Mouse (Mus musculus): Measurements from ENCODE around the gene Ints14.

Gene Ints14

GRCm38 (mm10) chr9:64960117-64960977 lies at the start of gene Ints14:
TSS of gene Ints14 (plus strand) at chr9:64960905.
- peak; percentile 97 for DNase-seq (ENCODE audit: low read depth)

GRCm38 (mm10) chr9:64913406-64913805 lies 47.3 kb upstream of the Ints14 start:
- no peak for DNase-seq (ENCODE audit: low read depth)

- no peak for DNase-seq (ENCODE audit: low read depth)
Observed at GRCm38 (mm10) chr9:64913973-64914372, 46.7 kb upstream of the Ints14 start.

- DNase-seq (ENCODE audit: low read depth): no peak
Observed at GRCm38 (mm10) chr9:64914629-64915028, 46.1 kb upstream of the Ints14 start.

DNA sequence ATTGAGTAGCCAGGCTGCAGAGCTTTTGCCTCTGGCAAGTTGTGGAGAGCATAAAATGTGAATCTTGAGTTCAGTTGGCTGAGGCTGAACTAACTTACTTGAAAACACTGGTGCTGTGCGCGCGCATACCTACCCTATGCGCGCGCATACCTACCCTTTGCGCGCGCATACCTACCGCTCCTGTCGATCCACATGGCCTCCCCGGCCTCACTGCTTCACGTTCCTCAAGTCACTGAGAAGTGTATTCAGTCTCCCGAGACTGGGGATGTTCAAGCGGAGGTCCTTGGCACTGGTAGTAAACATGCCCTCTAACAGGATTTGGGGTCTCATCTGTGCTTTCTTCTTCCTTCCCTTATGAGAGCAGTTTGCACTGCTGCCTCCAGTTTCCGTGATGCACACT lies 42.1 kb upstream of the Ints14 start:
- peak; percentile 50 for DNase-seq (ENCODE audit: low read depth)

DNA sequence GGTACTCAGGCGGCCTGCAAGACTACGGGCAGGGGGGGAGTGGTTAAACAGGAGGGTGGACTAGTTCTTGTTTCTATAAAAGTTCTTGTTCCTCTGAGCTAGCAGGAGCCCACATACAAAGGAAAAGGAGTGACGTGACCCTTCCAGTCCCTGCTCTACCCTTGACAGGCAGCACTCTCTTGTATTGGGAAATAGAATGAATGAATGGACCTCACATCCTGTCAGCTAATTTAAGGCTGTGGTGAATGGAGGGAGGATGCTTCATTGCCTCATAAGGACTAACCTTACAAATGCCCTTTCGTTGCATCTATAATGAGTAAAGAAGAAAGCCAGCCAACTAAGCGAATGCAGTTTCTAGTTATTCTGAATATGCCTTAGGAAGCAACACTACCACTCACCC lies 34.9 kb upstream of the Ints14 start:
- no peak for DNase-seq (ENCODE audit: low read depth)

DNA sequence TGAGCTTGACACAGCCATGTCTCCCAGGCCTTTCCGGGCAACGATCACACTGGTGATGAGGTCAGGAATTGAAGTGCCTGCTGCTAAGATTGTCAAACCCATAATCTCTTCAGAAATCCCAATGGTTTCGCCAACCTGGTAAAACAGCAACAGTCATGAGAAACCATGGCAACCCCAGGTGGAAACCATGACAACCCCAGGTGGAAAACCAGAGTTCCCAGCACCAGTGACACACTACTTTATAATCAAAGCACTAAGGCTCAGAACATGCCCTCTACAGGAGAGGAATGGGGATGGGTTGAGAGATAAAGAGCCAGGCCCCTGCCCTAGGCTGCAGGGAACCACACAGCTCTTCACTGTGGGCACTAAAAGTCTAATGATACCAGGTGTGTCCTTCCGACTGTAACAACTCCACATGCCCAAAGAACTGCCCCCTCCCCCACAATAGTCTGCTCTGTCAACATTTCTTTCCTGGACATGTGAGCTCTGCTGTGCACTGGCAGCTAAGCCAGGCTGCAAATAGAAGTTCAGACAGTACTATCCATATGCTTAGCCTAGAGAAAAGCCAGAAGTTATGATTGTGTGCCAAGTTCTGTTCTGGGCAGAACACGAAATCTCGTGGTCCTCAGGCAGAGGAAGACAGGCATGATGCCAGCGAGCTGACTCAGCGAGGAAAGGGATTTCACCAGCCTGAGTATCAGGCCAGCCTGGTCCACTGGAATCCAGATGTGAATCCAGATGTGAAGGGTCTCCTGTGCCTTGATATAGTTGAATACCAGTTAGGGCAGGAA lies 34.3 kb upstream of the Ints14 start:
- no peak for DNase-seq (ENCODE audit: low read depth)

GRCm38 (mm10) chr9:64930256-64930655 lies 30.4 kb upstream of the Ints14 start:
- no peak for DNase-seq (ENCODE audit: low read depth)

DNA sequence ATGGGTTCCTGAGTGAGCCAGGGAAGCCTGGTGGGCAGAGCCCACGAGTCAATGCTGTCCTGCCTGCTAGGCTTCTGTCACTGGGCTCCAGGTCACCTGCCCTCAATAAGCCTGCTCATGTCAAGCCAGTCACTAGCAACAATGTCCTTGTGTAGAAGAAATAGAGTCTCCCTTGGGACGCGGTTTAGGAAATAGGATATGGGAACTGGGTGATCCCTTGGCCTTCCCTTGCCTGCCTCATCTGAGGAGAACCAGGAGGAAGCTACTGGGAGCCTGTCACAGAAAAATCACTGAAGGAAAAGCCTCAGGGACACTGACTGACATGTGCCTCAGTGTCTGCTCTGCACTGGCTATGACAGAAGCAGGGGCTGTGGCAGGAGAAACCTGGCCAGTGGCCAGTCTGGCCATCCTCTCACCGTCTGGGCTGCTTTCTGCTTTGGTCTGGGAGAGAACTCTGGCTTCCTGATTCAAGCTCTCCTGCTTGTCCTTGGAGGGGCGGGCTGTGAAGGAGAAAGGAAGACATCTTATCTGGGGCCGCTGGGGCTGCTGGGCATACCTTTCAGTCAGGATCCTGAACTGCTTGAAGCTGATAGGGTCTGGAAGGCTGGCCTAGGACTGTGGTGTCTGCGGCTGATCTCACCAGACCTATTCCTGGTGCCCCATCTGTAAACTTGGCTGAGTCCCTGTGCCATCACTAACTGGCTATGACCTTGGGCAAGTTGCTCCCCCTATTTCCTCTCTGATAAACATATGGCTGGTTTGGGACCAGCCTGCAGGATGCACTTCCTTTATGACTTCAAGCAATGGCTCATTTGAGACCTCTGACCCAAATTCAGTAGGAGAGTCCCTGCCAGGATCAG lies 28.7 kb upstream of the Ints14 start:
- no peak for DNase-seq (ENCODE audit: low read depth)

GRCm38 (mm10) chr9:64934015-64934754 lies 26.5 kb upstream of the Ints14 start:
- DNase-seq (ENCODE audit: low read depth): peak; percentile 65

DNA sequence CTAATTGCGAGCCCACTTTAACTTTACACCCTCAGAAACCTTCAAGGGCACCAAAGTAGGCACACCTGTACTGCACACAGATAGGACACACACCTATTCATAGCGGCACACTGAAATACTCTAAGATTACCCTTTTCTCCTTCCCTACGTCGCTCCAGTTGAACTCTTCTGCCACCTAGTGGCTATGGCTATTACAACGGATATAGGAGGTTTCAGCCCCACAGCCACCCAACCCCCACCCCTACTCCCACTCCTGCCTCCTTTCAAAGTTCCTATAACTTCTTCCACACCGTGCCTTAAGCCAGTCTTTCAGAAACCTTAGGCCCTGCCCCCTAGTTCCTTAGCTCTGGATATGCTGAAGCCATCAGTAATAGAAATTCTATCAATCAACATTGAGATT lies 24.2 kb upstream of the Ints14 start:
- DNase-seq (ENCODE audit: low read depth): peak; percentile 74

GRCm38 (mm10) chr9:64937491-64937890 lies 23.2 kb upstream of the Ints14 start:
- no peak for DNase-seq (ENCODE audit: low read depth)

- DNase-seq (ENCODE audit: low read depth): no peak
Observed at GRCm38 (mm10) chr9:64938535-64938934, 22.2 kb upstream of the Ints14 start.

DNA sequence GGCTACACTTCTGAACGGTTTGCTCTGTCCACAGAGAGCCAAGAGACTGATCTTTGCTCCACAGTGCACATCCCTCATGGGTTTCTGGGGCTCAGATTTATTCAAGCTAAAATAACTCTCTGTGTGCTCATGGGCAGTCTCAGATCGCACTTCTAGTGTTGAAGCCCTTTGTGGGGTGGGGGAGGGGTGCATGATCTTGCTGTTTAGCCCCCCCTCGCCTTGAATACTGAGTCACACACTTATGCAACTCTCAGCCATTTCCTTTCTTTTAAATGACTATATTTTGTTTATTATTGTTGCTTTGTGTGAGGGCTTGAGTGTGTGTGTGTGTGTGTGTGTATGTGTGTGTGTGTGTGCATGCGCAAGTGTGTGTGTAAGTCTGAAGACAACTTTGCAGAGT lies 21.4 kb upstream of the Ints14 start:
- DNase-seq (ENCODE audit: low read depth): no peak

DNA sequence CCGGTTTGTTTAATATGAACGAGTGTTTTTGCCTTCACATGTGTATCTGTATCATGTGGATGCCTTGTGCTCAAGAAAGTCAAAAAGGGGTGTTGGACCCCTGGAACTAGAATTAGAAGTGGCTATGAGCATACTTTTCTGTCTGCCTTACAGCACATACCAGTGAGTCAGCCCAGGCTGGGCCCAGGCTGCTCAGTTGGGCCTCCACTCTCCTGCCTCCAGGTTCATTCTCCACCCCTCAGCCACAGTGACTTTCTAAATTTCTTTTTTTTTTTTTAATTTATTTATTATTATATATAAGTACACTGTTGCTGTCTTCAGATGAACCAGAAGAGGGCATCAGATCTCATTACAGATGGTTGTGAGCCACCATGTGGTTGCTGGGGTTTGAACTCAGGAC lies 20.9 kb upstream of the Ints14 start:
- no peak for DNase-seq (ENCODE audit: low read depth)

DNA sequence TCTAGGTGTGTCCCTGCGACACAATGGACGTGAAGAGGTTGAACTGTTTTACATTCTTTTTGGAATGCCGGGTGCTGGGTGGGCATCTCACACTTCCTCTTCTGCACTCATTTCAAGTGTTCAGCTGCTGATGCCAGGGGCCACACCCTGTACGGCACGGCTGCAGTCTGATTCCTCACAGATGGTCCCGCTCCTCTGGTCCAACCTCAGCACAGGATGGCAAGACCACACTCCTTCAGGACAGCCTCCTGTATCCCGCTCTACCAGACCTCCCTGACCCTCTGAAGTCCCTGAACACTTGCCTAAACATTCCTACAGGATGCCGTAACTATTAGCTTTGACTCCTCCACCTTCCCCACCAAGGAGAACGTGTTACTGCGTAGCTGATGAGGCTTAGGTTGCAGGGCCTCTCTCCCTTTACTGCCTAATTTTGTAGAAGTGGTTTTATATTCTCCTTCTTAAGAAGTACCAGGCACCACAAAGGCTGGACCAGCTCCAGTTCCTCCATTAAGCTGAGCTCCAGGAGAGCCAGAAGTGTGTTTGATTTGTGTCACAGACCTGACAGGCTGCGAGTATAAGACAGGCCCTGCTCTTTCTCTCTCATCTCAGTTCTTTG lies 19.9 kb upstream of the Ints14 start:
- DNase-seq (ENCODE audit: low read depth): no peak

- DNase-seq (ENCODE audit: low read depth): no peak
Observed at GRCm38 (mm10) chr9:64941650-64942049, 19.1 kb upstream of the Ints14 start.

DNA sequence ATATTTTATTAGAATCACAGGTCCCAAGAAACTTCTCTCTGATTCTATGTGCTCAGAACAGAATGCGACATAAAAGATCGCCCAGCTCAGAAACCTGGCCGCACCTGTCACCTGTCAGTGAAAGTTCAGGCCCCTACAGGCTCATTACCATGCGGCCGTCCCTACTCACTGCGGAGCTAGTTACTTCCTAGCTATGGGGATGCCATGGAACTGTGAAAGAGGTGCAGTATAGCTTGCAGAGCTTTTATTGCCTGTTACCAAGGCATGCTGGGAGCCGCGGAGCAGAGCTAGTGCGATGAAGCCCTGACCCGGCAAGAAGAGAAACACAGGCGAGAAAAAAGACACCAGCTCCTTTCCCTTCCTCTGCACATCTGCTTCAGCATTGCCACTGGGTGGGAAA lies 16.7 kb upstream of the Ints14 start:
- no peak for DNase-seq (ENCODE audit: low read depth)

- DNase-seq (ENCODE audit: low read depth): no peak
Observed at GRCm38 (mm10) chr9:64947483-64948095, 13.1 kb upstream of the Ints14 start.

DNA sequence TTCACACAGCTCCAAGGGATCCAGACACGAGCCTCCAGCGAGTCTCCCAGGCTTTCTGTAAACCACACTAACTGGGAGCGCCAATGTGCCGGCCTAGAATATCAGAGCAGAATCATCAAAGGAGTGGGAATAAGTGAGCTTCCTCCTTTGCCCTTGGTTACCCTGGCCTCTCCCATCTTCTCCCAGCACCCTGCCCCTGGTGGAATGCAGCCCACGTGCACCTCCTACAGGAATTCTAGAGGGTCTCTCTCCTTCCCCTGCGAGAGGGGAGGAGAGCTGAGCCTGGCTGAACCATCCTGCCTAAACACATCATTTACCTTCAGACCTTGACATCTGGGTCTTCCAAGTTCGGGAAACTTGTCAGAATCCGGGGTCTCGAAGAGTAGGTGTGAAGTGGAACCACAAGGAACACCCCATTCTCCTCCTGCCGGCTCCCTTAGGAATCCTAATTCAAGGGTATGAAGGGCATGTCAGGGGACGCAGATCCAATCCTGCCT lies 9.5 kb upstream of the Ints14 start, which contains the start of gene Slc24a1:
TSS of gene Slc24a1 (minus strand) at position 447 of the 497 bp plus-strand sequence.
- DNase-seq (ENCODE audit: low read depth): no peak
